Mouse (Mus musculus) left cerebral cortex, adult 18-20 months (tissue): ENCODE measurements around the gene Magoh. TPM values are rescaled to one million over a fixed set of nuclear protein-coding genes. Genes with fewer than 3 reads are reported as not detected.

Experiments used
- DNase-seq, 2 experiments: peaks; one replicate each; pipeline ENCODE4 v3.0.0; 2021 to 2022; ENCODE audit warnings: low spot score in 2 of 2, mixed read lengths in 1 of 2
- long read RNA-seq, 2 experiments: library from polyadenylated mRNA; stranded (forward); transcript quantifications; one replicate each; pipeline ENCODE4 v2.0.0; 2021
- total RNA-seq, 2 experiments: library from RNA; stranded (reverse); gene quantifications; 2 replicates each; pipeline ENCODE4 v1.2.3; 2021

The Magoh gene
- total RNA-seq, result 10 to 100 TPM; 39.4 to 42.4 TPM
- long read RNA-seq, experiment 1, transcript Magoh-201 (5 exons, 692 nt), result major isoform, 10 of 13 reads
- long read RNA-seq, experiment 1, partial matches to known transcripts, result 2 of 13 reads
- long read RNA-seq, experiment 1, other reads (novel, unspliced or antisense), result 1 of 13 reads
- long read RNA-seq, experiment 2, transcript Magoh-201 (5 exons, 692 nt), result major isoform, 18 of 19 reads
- long read RNA-seq, experiment 2, partial matches to known transcripts, result 0 of 19 reads
- long read RNA-seq, experiment 2, other reads (novel, unspliced or antisense), result 1 of 19 reads

DNA sequence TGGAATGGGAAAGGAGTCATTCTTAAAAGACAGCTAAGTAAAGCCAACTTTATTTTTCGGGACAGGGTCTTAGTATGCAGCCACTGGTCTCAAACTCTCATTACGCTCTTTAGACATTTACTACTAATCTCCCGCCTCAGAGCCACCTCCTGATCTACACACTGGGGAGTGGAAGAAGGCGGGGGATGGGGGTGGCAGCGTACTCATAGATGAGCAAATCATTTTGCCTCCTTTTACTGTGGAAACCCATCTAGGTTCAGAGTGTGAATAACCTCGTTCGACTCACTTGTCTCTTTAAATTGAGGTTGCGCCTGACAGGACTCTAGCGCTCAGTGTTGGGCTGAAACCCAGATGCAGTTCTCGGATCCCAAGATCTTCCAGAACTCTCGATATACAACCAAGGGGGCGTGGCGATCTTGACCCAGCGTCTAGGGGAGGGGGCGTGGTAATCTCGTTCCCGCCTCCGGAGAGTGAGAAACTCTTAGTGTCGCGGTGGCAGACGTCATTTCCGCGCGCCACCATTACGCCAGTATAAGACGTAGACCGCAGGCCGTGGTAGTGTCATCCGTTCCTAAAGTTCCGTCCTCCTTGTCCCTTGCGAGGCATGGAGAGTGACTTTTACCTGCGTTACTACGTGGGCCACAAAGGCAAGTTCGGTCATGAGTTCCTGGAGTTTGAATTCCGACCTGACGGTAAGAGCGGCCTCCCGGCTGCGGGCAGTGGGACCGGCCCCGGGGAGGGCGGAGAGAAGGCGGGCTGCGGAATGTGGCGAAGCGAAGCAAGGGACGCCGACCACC is at the start of gene Magoh:
Gene Magoh, plus strand, starts transcription at position 502 of the 797 bp plus-strand sequence.
- peak; percentile 95 to 98 for DNase-seq

DNA sequence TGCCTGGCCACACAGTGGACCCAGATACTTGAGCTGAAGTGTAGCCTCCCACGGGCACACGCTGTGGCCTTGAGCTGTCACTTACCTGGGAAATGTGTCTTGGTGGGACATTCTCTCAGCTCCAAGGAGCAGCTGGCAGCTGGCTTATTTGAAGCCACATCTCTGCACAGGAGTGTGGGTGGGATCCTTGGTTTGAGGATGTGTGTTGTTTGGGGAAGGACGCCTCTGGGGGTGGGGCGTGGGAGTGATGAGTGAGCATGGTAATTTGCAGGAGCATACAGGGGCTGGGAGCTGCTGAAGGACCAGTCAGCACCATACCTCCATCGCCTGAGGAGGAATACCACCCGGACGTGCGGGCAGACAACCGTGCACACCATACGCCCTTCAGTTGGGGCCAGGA is 49.4 kb upstream of the Magoh start:
- peak; percentile 68 to 80 for DNase-seq

- DNase-seq, result no peak
These were observed 48.7 kb upstream of the Magoh start for GRCm38 (mm10) chr4:107830821-107831221.

DNA sequence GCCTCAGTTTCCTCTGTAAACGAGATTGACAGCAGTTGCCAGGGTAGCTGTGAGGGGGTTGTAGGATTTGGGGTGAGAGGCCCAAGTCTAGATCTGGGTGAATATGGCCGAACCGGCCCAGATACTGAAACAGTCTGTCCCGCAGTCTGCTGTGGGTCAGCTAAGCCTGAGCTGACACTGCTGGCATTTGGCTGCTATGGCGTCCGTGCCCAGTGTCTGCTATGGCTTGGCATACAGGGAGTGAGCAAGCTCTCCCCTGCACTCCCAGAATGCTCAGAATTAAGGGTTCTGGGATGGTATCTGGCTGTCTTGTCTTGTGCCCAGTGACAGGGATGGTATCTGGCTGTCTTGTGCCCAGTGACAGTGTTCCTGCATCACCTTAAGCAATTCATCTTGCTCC is 47.9 kb upstream of the Magoh start:
- DNase-seq, result no peak

GRCm38 (mm10) chr4:107833525-107833924 is 46.0 kb upstream of the Magoh start:
- no peak for DNase-seq

GRCm38 (mm10) chr4:107834643-107835314 is 44.8 kb upstream of the Magoh start:
- DNase-seq, result no peak

DNA sequence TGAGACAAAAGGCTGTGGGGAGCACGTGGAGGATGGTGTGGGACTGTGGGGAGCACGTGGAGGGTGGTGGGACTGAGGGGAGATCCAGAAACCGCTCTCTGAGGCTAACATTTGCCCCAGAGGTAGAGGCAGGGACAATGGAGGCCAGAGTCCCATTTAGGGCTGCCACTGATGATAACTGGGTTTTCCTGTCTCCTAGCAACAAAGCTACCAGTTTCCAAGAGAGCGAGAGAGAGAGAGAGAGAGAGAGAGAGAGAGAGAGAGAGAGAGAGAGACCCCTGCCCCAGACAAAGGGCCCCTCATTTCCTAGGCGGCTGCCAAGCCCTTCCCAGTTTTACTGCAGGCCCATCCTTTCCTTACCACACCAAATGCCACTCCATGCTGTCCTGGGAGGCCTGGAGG is 44.0 kb upstream of the Magoh start:
- DNase-seq, result no peak

- DNase-seq, result peak; percentile 56 to 70
These were observed 42.8 kb upstream of the Magoh start for GRCm38 (mm10) chr4:107836758-107837157.

- DNase-seq, result no peak
These were observed 41.6 kb upstream of the Magoh start for GRCm38 (mm10) chr4:107837910-107838309.

DNA sequence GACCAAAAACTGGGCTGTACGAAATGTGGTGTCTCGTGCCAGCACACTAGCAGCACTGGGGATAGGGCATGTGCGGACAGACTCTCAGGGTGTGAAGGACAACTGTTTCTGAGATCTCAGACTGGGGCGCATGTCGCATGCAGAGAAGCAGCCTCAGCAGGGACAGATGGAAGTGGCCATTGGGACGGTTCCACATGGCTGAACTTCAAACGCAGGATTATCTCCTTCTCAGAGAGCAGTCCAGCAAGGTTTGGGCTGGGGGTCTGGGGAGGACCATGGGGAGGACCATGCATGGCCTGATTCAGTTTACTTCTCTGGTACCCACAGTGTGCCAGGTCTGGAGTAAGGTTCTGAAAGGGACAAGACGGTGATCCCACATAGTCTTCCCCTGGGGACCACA is 35.9 kb upstream of the Magoh start:
- no peak for DNase-seq

GRCm38 (mm10) chr4:107844971-107845370 is 34.6 kb upstream of the Magoh start:
- DNase-seq, result peak; percentile 74 to 83

GRCm38 (mm10) chr4:107846795-107847194 is 32.8 kb upstream of the Magoh start:
- DNase-seq, result no peak

DNA sequence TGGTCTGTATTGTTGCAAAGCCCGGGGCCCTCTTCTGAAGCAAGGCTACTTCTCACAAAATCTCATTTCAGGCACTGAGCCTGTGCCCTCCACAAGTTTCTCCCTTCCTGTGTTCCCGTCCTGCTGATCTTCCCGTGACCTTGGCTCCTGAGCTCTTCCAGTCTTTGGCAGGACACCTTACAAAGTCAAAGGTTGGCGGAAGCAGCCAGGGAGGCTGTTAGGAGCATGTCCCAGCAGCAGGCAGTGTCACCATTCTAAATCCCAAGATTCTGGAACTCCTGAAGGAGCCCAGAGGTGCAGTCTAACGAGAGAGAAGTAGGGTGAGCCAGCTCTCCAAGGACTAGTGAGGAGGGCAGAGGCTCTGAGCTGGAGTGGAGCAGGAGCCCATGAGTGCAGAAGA is 31.0 kb upstream of the Magoh start:
- no peak for DNase-seq

- no peak for DNase-seq
These were observed 29.9 kb upstream of the Magoh start for GRCm38 (mm10) chr4:107849621-107850020.

- DNase-seq, result no peak
These were observed 29.5 kb upstream of the Magoh start for GRCm38 (mm10) chr4:107850091-107850490.

GRCm38 (mm10) chr4:107853333-107853732 is 26.2 kb upstream of the Magoh start:
- no peak for DNase-seq

- DNase-seq, result no peak
These were observed 25.7 kb upstream of the Magoh start for GRCm38 (mm10) chr4:107853836-107854235.

DNA sequence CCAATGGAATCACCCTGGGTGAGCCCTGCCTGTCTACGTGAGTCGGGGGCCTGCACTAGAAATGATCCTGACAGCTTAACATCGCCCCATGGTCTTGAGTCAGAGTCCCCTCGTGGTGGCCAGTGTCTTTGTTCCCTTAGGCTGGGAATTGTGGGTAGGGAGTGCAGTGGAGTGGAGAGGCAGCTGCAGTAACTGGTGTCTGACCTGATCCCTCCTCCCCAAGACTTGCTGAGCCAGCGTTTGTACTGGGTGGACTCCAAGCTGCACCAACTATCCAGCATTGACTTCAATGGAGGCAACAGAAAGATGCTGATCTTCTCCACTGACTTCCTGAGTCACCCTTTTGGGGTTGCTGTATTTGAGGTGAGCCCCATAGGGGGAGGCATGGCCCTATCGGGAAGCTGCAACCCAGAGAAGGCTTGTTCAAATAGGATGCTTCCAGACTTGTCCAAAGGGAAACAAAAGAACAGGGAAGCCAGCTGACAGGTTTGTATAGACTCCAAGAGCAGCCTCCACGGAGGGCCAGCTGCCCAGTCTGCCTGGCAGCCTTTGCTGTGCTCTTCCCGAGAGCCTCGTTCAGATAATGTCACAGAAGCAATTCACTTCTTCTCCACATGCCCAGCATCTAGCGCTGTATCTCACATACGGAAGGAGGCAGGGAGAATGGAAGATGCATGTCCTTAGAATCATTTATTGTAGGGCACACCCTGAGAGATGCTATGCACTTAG is 22.4 kb upstream of the Magoh start:
- no peak for DNase-seq

- no peak for DNase-seq
These were observed 20.6 kb upstream of the Magoh start for GRCm38 (mm10) chr4:107858995-107859394.

DNA sequence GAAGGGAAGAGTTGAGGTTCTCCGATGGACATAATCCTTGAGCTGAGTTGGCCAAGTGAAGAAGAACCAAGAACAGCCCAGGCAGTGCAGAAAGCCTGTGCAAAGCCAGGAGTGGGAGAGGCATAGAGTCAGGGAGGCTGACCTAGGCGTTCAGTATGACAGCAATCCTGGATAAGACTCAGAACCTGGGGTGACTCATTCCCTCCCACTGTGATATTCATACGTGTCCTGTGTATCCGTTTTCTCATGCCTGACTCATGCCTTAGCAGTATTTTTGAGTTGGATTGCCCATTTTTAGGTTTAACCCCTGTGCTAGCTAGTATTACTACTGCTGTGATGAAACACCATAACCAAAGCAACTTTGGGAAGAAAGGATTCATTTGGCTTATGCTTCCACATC is 14.7 kb upstream of the Magoh start:
- no peak for DNase-seq

DNA sequence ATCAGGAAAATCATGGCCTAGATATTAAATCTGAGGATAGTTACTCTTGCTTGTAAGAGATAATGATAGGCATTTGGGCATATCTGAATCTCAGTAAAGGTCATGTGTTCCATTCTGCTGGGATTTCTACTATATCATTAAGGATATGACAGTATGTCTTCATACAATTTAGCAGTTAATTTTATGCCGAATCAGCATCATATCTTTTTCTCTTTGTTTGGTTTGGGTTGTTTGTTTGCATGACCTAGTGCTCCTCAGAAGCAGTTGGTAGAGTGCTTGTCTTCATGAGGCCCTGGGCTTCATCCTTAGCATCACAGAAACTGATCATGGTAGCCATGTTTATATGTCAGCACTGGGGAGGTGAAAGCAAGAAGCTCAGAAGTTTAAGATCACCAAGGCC is 2.1 kb downstream of the Magoh start:
- DNase-seq, result no peak
